Mouse (Mus musculus) cerebellum, postnatal 4 days (tissue): Measurements from ENCODE around the gene Sync.

Source experiments
- DNase-seq, 2 experiments: peaks; one replicate each; pipeline ENCODE4 v3.0.0; 2022; ENCODE audit warnings: low spot score in 2 of 2, mixed read lengths in 1 of 2

Gene Sync

DNA sequence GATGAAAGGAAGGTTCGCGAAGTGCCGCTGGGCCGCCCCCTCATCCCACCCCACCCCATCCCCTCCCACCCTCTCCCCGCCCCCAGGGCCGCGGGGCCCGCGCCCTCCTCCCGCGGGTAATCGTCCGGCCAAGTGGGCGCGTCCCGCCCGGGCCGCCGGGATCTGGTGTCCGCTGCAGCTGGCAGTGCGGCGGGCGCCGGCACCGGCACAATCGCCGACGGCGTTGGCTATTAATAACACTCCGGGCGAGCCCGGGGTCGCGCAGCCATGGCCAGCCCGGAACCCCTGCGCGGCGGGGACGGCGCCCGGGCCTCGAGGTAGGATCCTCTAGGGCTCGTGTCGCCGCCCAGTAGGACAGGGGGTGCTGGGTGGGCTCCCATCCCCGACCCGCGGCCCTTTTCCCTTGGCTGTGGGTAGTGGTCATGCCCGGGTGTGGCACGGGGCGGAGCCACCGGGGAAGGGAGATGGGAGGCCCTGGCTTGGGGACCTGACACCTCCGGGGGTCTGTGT, at the start of gene Sync:
Gene Sync, plus strand, starts transcription at position 146 of the 510 bp plus-strand sequence.
- DNase-seq = no peak

DNA sequence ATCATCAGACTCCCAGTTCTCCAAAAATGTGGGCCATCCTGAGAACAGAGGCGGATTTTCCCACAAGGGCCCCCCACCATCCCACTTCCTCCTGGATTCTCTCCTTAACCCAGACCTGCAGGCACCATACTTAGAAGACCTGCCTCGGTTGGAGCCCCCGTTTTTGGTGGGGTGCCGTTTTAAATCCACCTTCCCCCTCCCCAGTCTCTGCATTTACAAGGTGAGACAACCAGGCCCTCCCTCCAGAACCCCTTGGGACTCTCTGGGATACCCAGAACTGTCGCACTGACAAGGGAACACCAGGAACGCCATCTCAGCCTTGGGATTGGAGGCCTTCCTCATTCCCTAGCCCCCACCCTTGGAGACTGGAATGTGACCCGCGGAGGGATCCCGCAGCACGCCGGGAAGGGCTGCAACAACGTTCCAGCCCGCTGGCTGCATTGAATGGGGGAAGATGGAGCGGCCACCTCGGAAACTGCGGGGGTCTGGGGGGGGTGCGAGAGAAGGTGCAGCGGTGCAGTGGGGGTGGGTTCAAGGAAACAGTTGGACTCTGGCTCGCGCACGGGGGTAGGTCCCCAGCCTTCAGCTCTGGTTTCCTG, 49.5 kb upstream of the Sync start:
- no peak for DNase-seq

DNA sequence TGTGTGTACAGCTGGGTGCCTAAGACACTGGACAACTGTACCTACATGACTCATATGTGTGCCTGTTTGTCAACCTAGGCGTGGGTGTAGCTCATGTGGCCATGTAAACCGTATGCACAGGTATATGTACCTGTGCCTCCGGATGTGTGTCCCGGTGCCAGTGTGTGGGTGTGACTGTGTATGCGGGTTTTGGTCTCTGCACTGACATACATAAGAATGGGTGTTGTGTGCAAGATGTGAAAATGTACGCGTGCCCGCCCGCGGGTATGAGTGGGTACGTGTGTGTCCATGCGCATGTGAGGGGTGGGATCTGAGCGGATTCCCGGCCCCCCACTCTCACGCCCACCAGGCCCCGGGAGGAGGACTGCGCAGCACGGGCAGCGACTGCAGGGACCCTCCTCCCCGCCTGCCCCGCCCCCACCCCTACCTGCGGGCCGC, 48.8 kb upstream of the Sync start:
- DNase-seq = no peak

DNA sequence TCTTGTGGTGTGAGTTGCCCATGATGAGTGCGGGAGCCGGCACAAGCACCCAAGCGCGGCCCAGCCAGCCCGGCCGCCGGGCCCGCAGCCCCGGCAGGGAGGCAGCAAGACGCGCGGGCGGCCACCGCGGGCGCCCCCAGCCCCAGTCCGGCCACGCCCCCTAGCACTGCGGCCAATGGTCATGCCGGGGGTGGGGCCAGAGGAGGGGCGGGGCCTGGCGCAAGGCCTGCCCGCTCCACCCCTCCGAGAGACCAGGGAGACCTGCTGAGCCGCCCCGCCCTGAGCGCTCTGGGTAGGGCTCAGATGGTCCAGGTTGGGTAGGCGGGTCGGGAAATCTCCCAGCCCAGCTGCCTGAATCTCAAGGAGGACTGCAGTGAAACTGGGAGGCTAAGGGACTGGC, 48.3 kb upstream of the Sync start:
- DNase-seq = peak in 1 of 2 experiments; percentile 80

DNA sequence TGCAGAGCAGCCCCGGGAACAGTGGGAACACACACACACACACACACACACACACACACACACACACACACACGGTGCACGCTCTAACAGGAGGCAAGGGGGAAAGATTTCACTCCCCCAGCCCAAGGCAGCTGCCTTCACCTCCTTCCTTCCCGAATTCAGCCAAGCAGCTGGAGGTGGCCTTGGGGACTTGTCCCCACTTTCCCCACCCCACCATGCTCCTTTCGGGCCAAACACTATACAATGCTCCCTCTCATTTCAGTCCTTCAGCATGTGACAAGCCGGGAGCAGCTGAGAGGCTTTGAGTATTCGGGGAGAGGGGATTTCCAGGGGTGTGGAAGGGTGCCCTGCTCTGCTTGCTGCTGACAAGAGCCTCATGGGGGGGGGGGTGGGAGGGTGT, 45.5 kb upstream of the Sync start:
- no peak for DNase-seq

DNA sequence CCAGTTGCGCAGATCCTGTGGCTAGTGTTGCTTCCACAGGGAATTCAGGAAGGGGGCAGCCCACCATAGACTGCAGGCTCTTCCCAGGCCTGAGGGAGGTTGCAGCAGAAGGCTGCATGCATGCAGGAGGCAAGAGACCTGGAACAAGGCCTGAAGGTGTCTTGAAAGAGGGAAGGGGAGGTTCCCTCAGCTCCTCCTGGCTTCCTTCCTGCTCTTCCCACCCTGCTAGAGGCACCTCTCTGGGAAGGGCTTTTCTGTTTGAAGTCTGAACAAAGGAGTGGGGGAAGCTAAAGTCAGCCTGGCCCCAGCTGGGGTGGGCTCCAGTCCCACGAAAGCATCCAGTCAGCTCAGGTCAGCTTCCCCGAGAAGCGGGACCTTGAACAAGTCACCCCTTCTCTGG, 45.1 kb upstream of the Sync start:
- no peak for DNase-seq

DNA sequence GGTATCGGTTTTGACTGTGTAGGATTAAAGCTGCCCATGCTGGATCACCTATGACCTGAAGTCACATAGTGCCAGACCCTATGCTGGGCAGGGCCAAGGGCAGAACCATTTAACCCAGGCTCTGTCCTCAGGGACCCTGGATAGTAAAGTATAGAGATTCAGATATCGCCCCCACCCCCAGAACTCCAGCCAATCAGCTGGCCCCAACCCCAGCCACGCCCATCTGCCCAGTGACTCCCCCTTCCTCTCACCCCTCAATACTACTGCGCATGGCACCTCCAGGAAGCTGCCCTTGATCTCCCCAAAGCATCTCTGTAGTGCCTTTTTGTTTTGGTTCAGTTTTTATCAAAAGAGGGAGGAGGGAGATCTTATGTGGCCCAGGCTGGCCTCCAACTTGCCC, 44.7 kb upstream of the Sync start:
- no peak for DNase-seq

DNA sequence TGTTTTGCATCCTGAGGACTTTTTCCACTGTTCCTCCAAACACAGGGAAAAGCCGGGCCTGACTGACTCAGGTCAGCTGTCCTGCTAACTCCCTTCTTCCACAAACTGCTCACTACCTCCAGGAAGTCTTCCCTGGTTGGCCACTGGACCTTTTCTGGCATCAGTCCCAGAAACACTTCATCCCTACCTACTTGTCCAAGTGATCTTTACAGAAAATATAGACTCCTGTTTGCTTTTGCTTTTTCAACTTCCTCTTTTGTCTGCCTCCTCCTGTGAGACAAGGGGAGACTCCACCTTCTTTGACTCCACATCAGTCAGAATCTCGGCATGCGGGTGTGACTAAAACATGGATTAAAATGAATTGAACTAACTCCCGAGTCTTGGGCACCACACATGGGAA, 42.6 kb upstream of the Sync start:
- no peak for DNase-seq

DNA sequence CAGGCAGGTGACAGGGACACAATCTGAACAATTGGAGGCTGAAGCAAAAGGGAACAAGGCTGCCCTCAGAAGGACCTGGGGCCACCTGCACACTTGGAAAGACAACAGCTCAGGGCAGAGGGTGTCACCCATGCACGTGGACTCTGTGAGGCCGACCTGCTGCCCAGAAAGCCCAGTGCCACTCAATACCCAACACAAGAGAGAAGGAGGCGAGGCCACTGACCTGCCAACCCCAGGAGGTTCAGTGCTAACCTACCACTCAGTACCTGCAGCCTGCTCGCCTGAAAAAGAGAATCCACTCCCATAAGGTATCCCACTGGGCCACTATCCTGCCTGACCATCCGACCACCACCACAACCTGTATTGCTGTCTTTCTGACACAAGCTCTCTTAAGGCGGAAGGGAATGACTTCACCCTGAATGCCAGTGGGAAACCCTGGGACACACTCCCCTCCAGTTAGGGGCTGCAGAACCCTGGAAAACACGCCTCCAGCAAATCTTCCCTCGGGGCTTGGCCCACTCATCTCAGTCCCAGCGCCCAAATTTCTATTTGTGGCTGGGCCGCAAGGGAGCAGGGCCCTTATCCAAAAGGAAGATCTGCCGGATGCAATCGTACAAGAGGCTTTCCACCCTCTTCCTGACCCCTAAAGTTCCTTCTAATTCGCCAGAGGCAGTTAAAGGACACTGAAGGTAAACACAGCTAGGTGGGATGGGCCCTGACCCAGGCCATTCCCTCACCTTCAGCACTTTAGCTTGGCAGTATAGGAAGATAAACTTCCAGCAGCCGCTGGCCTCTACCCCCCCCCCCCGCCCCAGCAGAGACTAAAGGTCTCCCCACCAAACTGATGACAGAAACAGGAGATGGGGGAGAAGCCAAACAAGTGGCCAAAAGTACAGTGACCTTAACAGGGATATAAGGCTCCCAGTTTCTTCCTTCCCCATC, 40.8 kb upstream of the Sync start:
- DNase-seq = no peak

DNA sequence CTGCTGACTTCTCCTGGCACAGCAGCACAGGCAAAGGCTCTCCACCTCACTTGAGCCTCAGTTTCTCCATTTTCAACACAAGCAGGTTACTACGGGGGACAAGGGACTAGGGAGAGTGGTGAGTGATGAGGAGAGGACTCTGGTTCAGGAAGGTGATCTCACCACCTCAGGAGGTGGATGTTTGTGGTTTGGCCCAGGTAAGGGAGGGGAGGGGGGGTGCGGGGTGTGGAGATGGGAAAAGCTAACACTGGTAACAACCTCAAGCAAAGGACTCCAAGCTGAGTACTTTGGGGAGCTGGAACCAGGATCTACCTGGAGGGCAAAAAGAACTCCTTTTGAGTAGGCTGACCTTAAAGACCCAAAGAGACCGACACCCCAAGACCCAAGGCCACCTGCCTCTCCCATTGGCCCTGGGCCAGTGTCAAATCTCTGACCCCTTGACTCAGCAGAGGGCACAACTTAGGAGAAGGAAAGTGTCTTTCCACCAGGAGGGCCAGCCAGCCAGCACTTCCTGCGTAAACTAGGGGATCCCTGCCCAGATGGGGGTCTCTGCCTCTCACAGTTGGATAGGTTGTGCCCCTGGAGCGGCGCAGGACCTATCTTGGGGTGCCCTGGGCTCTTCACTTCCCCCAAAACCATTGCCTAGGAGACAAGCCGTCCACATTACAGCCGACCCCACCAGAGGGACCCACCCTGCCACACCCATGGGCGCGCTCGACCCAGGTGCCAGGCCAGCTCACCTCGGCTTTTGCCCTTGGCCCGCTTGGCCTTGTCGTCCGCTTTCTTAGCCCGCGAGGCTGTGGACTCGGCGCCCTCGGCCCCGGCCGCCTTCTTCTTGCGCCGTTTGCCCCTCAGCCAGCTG, 39.8 kb upstream of the Sync start:
- no peak for DNase-seq

DNA sequence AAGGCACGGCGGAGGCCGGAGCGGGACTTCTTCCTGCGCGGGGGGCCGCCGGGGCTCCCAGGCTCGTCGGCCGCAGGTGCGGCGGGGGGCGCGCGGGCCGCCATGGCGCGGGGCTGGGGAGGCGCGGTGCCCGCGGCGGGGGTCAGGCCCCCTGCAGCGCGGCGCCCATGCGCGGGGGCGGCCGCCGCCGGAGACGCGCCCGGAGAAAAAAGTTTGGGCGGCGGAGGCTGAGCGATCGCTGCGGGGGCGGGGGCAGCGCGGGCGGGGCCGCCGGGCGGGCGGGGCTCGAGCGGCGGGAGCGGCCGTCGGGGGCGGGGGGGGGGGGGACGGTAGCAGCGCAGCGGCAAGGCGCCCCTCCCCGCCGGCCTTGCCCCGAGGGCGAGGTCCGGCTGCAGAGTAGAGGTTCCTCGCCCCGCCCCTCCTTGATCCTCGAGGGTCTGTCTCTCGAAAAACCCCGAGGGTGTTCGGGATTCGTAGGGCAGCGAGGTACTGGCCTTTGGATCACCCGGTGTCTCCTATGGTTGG, 39.1 kb upstream of the Sync start:
- no peak for DNase-seq

DNA sequence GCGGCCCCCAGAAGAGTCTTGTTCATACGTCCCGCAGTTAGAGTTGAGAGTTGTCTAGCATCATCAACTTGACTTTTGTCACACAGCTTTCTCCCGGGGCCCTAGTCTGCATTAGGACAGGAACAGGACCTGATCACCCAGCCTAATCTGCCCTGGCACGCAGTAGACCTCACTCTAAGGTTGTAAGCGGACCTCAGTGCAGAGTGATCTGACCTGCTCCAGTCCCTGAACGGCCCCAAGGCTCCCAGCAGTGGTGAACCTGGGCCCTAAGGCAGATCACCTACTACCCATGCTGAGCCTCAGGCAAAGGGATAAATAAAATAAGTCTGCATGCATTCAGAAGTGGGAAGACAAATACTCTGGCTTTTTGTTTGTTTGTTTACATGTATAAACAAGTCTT, 38.1 kb upstream of the Sync start:
- no peak for DNase-seq

DNA sequence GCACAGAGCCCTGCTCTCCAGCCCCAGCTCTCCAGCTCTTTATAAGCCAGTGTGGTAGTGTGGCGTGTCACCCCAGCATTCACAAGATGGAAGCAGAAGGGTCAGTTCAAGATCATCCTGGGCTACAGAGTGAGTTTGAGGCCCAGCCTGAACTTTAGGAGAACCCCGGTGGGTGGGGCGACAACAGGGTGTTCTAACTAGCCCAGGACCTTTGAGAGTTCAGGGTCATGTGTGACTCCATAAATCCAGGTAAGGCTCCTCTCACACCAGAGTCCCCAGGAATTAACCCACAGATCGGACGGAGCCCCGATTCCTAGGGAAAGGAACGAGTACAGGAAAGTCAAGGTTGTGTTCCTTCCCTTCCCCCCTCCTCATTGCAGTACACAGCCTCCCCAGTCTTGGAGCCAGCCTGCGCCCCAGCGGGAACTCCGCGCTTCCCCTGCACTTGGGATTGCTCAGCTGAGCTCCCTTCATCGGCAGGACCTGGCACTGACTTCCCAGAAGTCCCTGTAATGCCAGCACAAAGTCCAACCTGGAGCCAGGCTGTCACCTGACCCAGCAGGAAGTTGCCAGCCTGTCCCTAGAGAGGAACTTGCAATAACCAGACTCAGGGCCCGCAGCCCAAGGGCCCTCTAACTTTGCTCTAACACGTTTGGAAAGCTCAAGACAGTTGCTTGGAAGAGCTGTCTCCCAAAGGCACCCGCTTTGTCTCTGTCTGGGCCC, 36.5 kb upstream of the Sync start:
- DNase-seq = no peak

DNA sequence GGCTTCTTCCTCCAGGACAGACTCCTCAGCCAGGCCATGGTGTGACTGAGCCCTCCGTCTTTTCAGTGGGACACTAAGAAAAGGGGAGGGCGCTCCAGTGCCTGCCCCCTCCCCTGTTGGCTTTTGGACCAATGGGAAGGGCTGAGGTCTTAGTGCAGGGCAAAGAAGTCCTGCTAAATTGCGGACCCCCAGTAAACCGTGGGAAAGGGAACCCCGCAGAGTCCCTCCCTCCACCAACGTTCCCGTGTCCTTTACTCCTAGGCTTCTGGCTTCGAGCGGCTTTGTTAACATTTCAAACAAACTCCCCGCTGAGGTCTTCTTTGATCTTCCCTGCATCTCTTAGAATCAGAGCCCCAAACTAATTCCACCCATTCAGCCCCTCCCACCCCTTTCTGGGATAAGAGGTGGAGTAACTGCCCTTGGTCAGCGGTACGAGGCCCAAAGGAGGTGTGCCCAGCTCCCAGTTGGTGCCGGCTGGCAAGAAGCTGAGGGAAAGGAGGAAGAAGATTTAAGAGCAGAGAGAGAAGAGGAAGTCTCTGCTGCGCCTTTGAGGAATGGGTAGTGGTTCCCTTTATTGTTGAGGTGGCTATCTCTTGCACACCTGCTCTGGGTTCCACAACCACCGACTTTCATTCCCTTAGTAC, 35.8 kb upstream of the Sync start:
- no peak for DNase-seq

DNA sequence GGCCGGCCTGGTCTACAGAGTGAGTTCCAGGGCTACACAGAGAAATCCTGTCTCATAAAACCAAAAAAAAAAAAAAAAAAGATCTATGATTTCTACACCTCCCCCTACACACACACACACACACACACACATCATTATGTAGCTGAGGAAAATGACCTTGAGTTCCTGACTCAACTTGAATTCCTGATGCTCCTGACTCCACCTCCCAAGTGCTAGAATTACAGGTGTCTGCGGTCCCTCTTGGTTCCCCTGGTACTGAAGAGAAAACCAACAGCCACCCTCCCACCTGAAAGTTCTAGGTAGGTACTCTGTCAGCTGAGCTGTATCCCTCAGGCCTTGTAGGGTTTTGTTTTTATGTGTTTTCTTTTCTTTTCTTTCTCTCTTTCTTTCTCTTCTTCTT, 34.9 kb upstream of the Sync start:
- no peak for DNase-seq

DNA sequence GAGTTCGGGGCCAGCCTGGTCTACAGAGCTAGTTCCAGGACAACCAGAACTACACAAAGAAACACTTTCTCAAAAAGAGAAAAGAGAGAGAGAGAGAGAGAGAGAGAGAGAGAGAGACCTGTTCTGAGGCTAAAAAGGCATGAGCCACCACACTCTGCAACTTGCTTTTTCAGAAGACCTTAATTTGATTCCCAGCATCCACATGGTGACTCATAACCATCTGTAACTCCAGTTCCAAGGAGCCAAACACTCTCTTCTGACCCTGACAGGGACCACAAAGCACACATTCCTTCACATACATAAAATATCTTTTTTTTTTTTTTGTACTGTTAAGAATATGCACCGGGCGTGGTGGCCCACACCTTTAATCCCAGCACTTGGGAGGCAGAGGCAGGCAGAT, 32.8 kb upstream of the Sync start:
- no peak for DNase-seq

DNA sequence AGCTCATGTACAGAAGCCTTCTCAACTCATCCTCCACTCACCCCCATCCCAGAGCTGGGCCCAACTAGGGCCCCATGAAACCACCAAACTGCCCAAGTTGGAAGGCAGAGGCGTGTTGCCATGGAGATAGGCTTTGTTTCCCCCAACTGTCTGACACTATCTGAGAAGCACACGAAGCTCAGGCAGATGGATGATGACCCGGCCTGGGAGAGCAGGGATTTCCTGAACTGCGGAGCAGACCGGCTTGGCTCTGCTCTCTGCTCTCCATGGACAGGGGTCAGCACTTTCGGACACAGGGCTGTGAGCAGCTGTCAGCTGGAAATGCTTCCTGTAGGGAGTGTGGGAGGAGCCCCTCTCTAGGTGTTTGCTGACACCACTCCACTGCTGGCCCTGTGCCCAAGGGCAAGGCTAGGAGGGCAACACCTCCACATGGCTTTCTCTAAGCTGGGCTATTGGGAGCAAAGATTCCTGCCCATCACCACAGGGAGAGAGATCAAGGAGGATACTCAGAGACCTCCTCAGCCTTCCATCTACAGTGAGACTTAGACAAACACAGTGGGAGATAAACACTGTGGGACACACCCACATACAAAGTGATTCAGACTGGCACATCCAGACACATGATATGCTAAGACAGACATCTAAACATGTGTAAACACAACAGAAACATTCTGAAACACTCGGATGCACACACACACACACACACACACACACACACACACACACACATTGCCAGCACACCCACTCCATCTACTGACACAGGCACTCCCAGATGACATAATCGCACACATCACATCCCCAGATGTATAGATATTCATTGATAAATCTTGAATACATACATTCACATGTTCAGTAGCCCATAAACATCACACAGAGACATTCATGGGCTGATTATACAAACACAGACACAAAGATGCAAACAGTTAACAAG, 30.7 kb upstream of the Sync start:
- no peak for DNase-seq

DNA sequence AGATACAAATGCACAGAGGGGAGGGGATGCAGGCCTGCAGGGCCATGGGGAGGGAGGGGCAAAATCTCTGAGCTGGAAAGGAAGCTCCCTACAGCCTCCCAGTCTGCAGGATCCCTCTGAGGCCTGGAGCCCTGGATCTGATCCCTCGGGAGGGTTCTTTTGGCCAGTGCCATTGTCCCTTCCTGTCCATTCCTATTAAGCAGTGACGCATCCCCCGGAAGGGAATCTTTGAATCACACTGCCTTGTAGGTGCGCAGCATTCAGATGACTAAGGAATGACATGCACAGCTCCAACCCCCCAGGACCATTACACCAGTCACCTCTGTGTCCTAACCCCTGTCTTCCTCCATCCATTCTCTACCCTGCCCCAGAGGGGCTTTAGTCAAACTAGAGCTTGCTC, 28.3 kb upstream of the Sync start:
- no peak for DNase-seq

DNA sequence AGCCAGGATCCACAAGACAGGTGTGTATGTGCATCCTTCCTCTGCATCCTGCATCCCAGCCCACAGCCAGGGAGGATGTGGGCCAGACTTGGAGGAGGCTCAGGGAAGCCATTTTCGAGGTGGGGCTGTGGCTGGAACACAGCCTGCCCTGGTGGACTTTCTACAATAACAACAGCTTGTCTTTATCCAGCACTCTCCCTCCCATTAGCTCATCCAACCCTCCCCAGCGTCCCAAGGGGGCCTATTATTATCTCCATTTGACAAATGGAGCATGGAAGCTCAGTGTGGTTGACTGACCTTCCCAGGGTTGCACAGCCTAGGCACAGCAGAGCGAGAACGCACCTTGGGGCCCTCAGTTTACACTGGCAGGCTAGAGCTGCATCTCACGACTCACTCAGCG, 26.7 kb upstream of the Sync start:
- DNase-seq = no peak

DNA sequence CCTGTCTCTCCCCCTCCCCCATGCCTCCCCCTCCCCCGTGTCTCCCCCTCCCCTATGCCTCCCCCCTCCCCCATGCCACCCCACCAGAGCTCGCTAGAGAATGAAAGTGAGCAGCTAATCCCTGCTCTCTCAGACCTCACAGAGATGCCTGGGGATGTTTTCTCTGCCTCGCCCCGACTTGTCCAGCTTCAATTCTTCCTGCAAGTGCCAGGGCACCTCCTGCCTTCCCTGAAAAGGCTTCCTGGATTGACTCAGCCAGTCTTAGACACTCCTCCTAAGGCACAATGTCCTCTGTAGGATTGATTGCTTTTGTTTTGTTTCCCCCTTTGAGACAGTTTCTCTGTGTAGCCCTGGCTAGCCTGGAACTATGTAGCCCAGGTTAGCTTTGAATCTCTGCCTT, 26.2 kb upstream of the Sync start, which contains the start of gene C77080:
Gene C77080, minus strand, starts transcription at position 209 of the 400 bp plus-strand sequence.
- DNase-seq = no peak
